Mouse (Mus musculus): ENCODE results near the gene Hdac10. TPM values are rescaled to one million over a fixed set of nuclear protein-coding genes. Genes with fewer than 3 reads are reported as not detected.
A peak's percentile ranks its signal among the peaks of the same experiment; 100 is the strongest.

Hdac10 gene
- polyA plus RNA-seq, 1 experiment from 2014 or later = 13.6 TPM

- Histone ChIP-seq H3K4me2 (peak overlapping the region; percentile 23), H3K27me3 (ENCODE audit: control insufficient read depth, insufficient read depth, low read length) (peaks cover 4% of the 10 kb centered on the region; the same call in 1 of the 2 replicates), H3K36me3 (ENCODE audit: control insufficient read depth, insufficient read depth, low read length) (peaks cover 17% of the 10 kb centered on the region), H3K4me1 (ENCODE audit: control insufficient read depth, insufficient read depth, low read length) (peaks cover 36% of the 10 kb centered on the region), H3K4me3 (ENCODE audit: low read depth, low read length) (no peak overlapping the region), H3K9ac (ENCODE audit: low read length) (peak overlapping the region; percentile 42; the same call in 1 of the 2 replicates), H3K27ac (ENCODE audit: low read depth, low read length) (peak overlapping the region; percentile 76), H3K9me3 (ENCODE audit: control insufficient read depth, low read length) (no peaks in the 10 kb centered on the region)
- DNase-seq (ENCODE audit: low spot score, missing footprints) (peak; percentile 94), ATAC-seq (ENCODE audit: low FRiP score) (peak; percentile 83)
Measured at GRCm38 (mm10) chr15:89152312-89152711, 23.8 kb upstream of the Hdac10 start.

GRCm38 (mm10) chr15:89150041-89150390, 21.5 kb upstream of the Hdac10 start:
- H3K9me3 ChIP-seq (ENCODE audit: control insufficient read depth, low read length) = no peaks in the 10 kb centered on the region
- peak overlapping the region; percentile 81; the same call in 1 of the 2 replicates for H3K27ac ChIP-seq (ENCODE audit: low read depth, low read length)
- peaks cover 47% of the 10 kb centered on the region for H3K4me1 ChIP-seq (ENCODE audit: control insufficient read depth, insufficient read depth, low read length)
- DNase-seq (ENCODE audit: low spot score, missing footprints) (no peak), ATAC-seq (ENCODE audit: low FRiP score) (peak; percentile 12; the same call in 1 of the 2 replicates)
- peak overlapping the region; percentile 81 for H3K4me2 ChIP-seq
- peaks cover 4% of the 10 kb centered on the region for H3K36me3 ChIP-seq (ENCODE audit: control insufficient read depth, insufficient read depth, low read length)
- H3K27me3 ChIP-seq (ENCODE audit: control insufficient read depth, insufficient read depth, low read length) = peaks cover 8% of the 10 kb centered on the region; the same call in 1 of the 2 replicates
- peak overlapping the region; percentile 80 for H3K9ac ChIP-seq (ENCODE audit: low read length)
- H3K4me3 ChIP-seq (ENCODE audit: low read depth, low read length) = peak overlapping the region; percentile 59
- WGBS = 1% methylated on average over 13 of the region's 13 CpGs

DNA sequence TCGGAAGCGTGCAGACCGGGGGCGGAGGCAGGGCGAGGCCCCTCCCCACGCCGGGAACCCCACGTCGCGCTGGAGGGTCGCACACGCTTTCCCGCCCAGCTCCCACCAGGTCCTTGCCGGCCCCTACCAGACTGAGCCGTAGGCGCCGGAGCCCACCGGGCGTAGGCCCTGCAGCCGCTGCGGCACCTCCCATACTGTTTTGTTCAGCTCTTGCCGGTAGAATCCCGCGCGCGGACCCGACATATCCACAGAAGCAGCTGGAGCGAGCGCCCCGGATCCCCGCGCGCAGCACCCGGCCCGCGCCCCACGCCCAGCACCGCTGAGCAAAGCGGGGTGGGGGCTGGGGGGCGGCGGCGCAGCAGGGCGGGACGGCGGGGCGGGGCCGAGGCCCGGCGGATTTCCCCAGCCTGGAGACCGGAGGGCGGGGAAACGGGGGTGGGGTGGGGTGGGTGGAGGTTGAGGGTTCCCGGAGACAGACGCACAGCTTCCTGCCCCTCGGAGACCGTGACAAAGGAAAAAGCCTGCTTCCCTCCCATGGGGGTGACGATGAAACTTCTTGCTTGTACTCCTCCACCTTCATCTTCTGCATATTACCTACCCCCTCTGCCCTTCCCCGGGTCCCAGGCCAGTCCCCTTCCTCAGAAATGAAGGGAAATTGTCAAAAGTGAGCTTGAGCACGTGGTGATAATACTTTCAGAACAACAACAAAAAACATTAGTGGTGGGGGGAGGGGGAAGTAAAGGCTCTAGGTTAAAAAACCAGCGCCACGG, 21.0 kb upstream of the Hdac10 start, which contains the start of gene Mapk11:
Gene Mapk11 (minus strand): TSS at position 358 of the 770 bp plus-strand sequence.
- H3K9ac ChIP-seq (ENCODE audit: low read length) = peak within 1 kb of the TSS; percentile 80
- DNase-seq (ENCODE audit: low spot score, missing footprints) (peak; percentile 95), ATAC-seq (ENCODE audit: low FRiP score) (peak; percentile 63)
- H3K4me1 ChIP-seq (ENCODE audit: control insufficient read depth, insufficient read depth, low read length) = peaks cover 47% of the 10 kb centered on the region
- H3K36me3 ChIP-seq (ENCODE audit: control insufficient read depth, insufficient read depth, low read length) = peaks cover 6% of the 10 kb centered on the region
- H3K27ac ChIP-seq (ENCODE audit: low read depth, low read length) = peak within 1 kb of the TSS; percentile 81
- H3K4me2 ChIP-seq = peak within 1 kb of the TSS; percentile 81
- H3K4me3 ChIP-seq (ENCODE audit: low read depth, low read length) = peak within 1 kb of the TSS; percentile 59
- H3K27me3 ChIP-seq (ENCODE audit: control insufficient read depth, insufficient read depth, low read length) = peaks cover 8% of the 10 kb centered on the region; the same call in 1 of the 2 replicates
- no peaks in the 10 kb centered on the region for H3K9me3 ChIP-seq (ENCODE audit: control insufficient read depth, low read length)
- 2% methylated on average over 48 of the region's 61 CpGs for WGBS

DNA sequence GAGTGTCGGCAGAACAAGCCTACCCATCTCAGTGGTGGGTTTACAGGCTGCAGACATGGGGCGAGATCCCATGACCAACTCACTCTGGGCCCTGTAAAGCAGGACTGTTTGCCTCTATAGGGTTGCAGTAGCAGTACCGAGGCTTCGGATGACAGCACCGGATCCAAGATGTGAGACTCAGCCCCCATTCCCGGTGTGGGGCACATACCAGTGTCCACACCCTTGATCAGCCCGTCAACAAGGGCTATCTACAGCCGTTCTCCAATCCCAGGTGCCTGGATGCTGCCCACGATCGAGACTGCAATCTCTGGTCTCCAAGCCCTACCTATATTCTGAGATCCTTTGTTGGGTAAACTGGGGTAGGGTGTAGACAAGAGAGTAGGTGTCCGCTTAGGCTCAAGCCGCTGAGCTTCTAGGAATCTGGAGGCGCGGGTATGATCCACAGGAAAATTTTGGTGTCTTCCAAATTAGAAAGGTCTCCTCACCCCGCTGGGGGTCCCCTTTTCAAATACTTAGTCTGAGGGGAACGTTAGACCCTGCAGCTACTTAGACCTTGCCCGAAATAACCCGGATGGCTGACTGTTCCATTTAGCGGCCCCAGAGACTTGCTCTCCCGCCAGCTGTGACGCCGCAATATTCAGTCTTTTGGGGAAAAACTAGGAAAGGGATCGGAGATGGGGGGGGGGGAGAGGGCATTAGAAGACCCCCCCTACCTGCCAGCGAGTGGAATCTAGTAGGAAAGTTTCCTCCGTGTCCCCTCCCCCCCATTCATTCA, 20.2 kb upstream of the Hdac10 start:
- peaks cover 47% of the 10 kb centered on the region for H3K4me1 ChIP-seq (ENCODE audit: control insufficient read depth, insufficient read depth, low read length)
- peak; percentile 96 for DNase-seq (ENCODE audit: low spot score, missing footprints)
- H3K36me3 ChIP-seq (ENCODE audit: control insufficient read depth, insufficient read depth, low read length) = peaks cover 8% of the 10 kb centered on the region

GRCm38 (mm10) chr15:89147895-89148294, 19.4 kb upstream of the Hdac10 start:
- Histone ChIP-seq H3K4me1 (ENCODE audit: control insufficient read depth, insufficient read depth, low read length) (peaks cover 46% of the 10 kb centered on the region), H3K9ac (ENCODE audit: low read length) (peak overlapping the region; percentile 80), H3K4me2 (peak overlapping the region; percentile 81), H3K36me3 (ENCODE audit: control insufficient read depth, insufficient read depth, low read length) (peaks cover 10% of the 10 kb centered on the region), H3K9me3 (ENCODE audit: control insufficient read depth, low read length) (no peaks in the 10 kb centered on the region), H3K27me3 (ENCODE audit: control insufficient read depth, insufficient read depth, low read length) (peaks cover 8% of the 10 kb centered on the region; the same call in 1 of the 2 replicates), H3K4me3 (ENCODE audit: low read depth, low read length) (peak overlapping the region; percentile 59), H3K27ac (ENCODE audit: low read depth, low read length) (no peak overlapping the region)
- ATAC-seq (ENCODE audit: low FRiP score) = no peak
- WGBS = 38% methylated on average over 4 of the region's 4 CpGs
- DNase-seq (ENCODE audit: low spot score, missing footprints) = peak; percentile 88

More for the DNA sequence above, 20.2 kb upstream of the Hdac10 start:
- Histone ChIP-seq H3K27ac (ENCODE audit: low read depth, low read length) (peak overlapping the region; percentile 81), H3K4me2 (peak overlapping the region; percentile 81), H3K4me3 (ENCODE audit: low read depth, low read length) (peak overlapping the region; percentile 59), H3K9me3 (ENCODE audit: control insufficient read depth, low read length) (no peaks in the 10 kb centered on the region), H3K27me3 (ENCODE audit: control insufficient read depth, insufficient read depth, low read length) (peaks cover 8% of the 10 kb centered on the region; the same call in 1 of the 2 replicates), H3K9ac (ENCODE audit: low read length) (peak overlapping the region; percentile 80)
- 0 out of 2 replicates have a peak, but pooled peaks have one; percentile 5 for ATAC-seq (ENCODE audit: low FRiP score)
- 4% methylated on average over 24 of the region's 25 CpGs for WGBS

DNA sequence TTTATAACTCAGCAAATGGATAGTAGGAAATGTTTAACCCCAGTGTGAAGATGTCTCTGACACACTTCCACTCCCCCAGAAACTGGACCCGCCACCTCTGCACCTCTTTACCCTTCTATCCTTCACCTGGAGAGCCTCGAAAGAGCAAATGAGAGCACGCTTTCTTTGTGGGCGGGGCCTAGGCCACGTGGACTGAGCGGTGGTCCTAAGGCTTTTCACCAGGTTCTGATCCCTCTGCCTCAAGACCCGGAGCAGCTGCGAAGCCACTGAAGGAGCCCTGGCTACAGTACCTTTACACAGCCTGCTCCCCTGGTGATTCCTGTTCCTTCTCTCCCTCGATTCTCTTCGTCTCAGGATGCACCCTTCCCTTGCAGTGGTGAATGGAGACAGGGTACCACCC, 19.0 kb upstream of the Hdac10 start:
- H3K27ac ChIP-seq (ENCODE audit: low read depth, low read length) = no peak overlapping the region
- 18% methylated on average over 10 of the region's 10 CpGs for WGBS
- peak; percentile 90 for DNase-seq (ENCODE audit: low spot score, missing footprints)
- H3K9ac ChIP-seq (ENCODE audit: low read length) = 0 out of 2 replicates have a peak overlapping the region, but pooled peaks have one; percentile 54
- no peaks in the 10 kb centered on the region for H3K9me3 ChIP-seq (ENCODE audit: control insufficient read depth, low read length)
- no peak for ATAC-seq (ENCODE audit: low FRiP score)
- peaks cover 10% of the 10 kb centered on the region for H3K36me3 ChIP-seq (ENCODE audit: control insufficient read depth, insufficient read depth, low read length)
- H3K4me2 ChIP-seq = peak overlapping the region; percentile 81
- H3K4me3 ChIP-seq (ENCODE audit: low read depth, low read length) = peak overlapping the region; percentile 59
- H3K27me3 ChIP-seq (ENCODE audit: control insufficient read depth, insufficient read depth, low read length) = peaks cover 8% of the 10 kb centered on the region; the same call in 1 of the 2 replicates
- H3K4me1 ChIP-seq (ENCODE audit: control insufficient read depth, insufficient read depth, low read length) = peaks cover 42% of the 10 kb centered on the region

GRCm38 (mm10) chr15:89147024-89147423, 18.5 kb upstream of the Hdac10 start:
- Histone ChIP-seq H3K9ac (ENCODE audit: low read length) (peak overlapping the region; percentile 54), H3K4me1 (ENCODE audit: control insufficient read depth, insufficient read depth, low read length) (peaks cover 37% of the 10 kb centered on the region), H3K4me3 (ENCODE audit: low read depth, low read length) (peak overlapping the region; percentile 59), H3K36me3 (ENCODE audit: control insufficient read depth, insufficient read depth, low read length) (peaks cover 10% of the 10 kb centered on the region), H3K9me3 (ENCODE audit: control insufficient read depth, low read length) (no peaks in the 10 kb centered on the region), H3K27ac (ENCODE audit: low read depth, low read length) (no peak overlapping the region), H3K4me2 (peak overlapping the region; percentile 81), H3K27me3 (ENCODE audit: control insufficient read depth, insufficient read depth, low read length) (peaks cover 8% of the 10 kb centered on the region; the same call in 1 of the 2 replicates)
- ATAC-seq (ENCODE audit: low FRiP score) = no peak
- 12% methylated on average over 16 of the region's 16 CpGs for WGBS
- DNase-seq (ENCODE audit: low spot score, missing footprints) = peak; percentile 91

GRCm38 (mm10) chr15:89146537-89146936, 18.0 kb upstream of the Hdac10 start:
- no peaks in the 10 kb centered on the region for H3K9me3 ChIP-seq (ENCODE audit: control insufficient read depth, low read length)
- WGBS = 2% methylated on average over 27 of the region's 27 CpGs
- H3K27me3 ChIP-seq (ENCODE audit: control insufficient read depth, insufficient read depth, low read length) = peaks cover 8% of the 10 kb centered on the region; the same call in 1 of the 2 replicates
- DNase-seq (ENCODE audit: low spot score, missing footprints) (peak; percentile 94), ATAC-seq (ENCODE audit: low FRiP score) (peak; percentile 19; the same call in 1 of the 2 replicates)
- H3K27ac ChIP-seq (ENCODE audit: low read depth, low read length) = no peak overlapping the region
- peak overlapping the region; percentile 59 for H3K4me3 ChIP-seq (ENCODE audit: low read depth, low read length)
- peak overlapping the region; percentile 81 for H3K4me2 ChIP-seq
- peak overlapping the region; percentile 54 for H3K9ac ChIP-seq (ENCODE audit: low read length)
- peaks cover 10% of the 10 kb centered on the region for H3K36me3 ChIP-seq (ENCODE audit: control insufficient read depth, insufficient read depth, low read length)
- H3K4me1 ChIP-seq (ENCODE audit: control insufficient read depth, insufficient read depth, low read length) = peaks cover 34% of the 10 kb centered on the region
